Mouse (Mus musculus) CH12F3 (cell line): ENCODE results near the gene Ccm2.

Experiments
- in situ Hi-C: fragments of 300-500 bp; cut with MboI; formaldehyde crosslinking; loops from 2 replicates; pipeline ENCODE4 v1.14.3; 2020; ENCODE audit warnings: low sequenced_read_pairs

The Ccm2 gene

DNA sequence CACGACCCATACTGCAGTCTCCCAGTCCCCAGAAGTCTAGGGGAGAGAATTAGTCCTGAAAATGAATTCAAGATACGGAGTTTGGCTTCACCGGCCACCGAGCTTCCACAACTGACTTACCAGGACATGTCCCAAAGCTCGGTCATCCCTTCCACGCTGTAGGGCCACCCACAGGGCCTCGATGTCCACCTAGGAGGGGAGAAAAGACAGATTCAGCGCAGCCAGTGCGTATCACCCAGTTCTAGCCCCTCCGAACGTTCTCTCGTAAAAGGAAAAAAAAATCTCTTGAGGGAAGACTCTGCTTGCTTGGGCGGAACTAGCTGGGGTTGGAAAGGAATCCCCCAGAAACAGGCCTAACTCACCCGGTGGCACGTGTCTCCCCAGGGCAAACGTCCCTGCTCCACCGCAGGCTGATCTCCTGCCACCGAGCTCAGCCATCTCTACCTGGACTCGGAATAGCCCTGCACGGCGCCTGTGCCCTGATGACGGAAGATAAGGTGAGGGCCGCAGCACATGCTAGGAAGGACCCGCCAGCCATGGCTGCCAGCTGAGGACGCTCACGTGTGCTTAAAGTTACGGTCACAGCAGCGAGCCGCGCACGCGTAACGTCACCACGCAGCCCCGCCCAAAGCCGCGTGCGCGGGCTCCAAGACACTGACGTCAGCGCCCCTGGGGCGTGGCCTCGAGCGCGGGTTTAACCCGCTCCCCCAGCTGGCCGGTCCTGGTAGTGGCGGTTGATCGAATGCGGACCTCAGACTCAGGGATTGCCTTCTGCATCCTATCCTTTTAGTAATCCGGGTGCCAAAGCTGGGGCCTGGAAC lies 18.3 kb upstream of the Ccm2 start:
- in situ Hi-C loops: no loop called here

DNA sequence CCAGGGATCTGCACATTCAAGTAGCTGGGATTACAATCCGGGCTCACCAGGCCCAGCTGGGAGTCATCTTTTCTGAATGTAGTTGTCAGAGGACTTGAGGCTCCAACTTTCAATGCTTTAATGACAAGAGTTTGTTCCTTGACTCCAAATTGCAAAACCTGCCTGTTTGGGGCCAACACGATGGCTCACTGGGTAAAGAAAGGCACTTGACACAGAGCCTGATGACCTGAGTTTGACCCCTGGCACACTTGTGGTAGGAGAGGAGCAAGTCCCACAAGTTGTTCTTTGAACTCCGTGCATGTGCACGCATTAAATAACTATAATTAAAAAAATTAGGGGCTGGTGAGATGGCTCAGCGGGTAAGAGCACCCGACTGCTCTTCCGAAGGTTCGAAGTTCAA lies 16.7 kb upstream of the Ccm2 start:
- in situ Hi-C loops: no loop called here

DNA sequence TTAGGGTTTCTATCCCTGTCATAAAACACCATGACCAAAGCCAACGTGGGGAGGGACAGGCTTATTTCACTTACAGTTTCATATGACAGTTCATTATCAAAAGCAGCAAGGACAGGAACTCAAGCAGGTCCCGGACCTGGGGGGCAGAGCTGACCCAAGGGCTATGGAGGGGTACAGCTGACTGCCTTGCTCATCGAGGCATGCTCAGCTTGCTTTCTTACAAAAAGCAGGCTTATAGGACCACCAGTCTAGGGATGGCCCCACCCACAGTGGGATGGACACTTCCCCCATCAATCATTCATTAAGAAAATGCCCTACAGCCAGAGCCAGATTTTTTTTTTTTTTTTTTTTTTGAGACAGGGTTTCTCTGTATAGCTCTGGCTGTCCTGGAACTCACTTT lies 15.9 kb upstream of the Ccm2 start:
- in situ Hi-C loops: no loop called here

DNA sequence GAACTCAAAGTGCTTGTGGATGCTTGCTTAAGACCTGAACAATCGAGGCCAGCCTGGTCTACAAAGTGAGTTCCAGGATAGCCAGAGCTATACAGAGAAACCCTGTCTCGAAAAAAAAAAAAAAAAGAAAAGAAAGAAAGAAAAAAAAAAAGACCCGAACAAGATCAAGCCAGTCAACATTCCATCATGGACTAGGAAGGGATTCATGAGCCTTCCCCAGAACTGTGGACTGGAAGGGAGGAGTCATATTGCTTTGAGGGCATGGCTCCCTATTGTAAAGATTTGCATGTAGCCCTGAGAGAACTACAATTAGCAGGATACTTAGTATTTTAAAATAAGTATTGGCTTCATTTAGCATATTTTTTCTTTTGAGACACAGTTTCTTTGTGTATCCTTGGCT lies 2.0 kb upstream of the Ccm2 start:
- in situ Hi-C loops: no loop called here

DNA sequence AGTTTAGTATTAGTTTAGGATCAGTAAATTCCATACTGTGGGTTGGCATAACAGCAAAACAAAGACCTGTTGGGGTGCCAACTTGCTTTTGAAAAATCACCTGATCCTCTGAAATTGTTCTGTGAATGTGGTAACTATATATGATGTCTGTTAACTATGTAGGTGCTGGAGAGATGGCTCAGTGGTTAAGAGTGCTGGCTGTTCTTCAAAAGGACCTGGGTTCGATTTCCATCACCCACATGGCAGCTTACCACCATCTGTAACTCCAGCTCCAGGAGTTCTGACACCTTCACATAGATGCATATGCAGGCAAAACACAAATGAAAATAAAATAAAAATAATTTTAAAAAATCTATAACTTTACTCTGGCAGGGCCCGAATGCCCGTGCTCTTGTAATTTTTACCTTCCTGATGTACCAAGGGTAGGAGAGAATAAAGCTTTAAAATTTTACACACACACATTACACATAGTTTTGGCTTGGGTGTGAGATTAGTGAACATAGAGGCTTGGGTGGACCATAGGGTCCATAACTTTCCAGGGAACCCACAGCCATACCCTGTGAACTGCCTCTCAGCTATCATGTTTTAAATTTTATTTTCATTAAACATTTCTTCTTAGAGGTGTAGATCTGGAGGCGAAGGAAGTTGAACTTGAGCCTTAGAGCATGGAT lies 1.4 kb upstream of the Ccm2 start:
- in situ Hi-C loops: no loop called here

DNA sequence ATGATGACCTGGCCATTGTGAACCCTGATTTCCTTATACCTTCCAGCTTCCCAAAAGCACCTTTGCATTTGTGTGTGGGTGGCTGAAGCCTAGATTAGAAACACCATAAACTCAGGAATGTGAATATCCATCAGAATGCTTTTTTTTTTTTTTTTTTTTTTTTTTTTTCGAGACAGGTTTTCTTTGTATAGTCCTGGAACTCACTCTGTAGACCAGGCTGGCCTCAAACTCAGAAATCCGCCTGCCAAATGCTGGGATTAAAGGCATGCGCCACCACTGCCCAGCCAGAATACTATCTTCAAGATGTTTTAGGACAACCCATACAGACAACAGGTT lies 862 bp upstream of the Ccm2 start:
- in situ Hi-C loops: no loop called here

DNA sequence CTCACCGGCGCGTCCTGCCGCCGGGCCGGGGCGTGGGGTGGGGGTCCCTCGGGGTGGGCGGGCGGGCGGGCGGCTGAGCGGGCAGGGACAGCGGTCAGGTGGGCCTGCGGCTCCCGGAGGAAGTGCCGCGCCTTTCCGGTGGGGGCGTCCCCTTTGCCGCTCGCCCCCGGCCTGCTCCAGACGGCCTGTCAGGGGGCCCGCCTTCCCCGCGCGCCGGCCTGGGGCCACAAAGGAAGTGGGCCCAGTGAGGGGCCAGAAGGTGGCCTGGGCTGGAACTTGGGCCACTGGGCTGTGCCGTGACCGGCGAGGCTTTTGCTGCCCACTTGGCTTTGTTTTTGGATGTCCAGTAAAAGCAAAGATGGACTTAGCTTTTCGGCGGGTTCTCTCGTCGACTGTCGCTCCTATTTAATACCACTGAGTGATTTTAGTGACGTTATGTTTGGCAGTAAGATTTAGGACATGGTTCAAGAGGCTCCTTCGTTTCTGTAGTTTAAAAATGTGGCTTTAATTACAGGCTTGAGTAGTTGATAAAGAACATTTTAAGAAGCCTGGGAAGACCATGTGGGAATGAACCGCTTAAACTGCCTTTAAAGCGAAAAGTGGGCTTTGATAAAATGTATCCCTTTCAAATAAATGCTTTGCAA lies 472 bp downstream of the Ccm2 start:
- in situ Hi-C loops: no loop called here

DNA sequence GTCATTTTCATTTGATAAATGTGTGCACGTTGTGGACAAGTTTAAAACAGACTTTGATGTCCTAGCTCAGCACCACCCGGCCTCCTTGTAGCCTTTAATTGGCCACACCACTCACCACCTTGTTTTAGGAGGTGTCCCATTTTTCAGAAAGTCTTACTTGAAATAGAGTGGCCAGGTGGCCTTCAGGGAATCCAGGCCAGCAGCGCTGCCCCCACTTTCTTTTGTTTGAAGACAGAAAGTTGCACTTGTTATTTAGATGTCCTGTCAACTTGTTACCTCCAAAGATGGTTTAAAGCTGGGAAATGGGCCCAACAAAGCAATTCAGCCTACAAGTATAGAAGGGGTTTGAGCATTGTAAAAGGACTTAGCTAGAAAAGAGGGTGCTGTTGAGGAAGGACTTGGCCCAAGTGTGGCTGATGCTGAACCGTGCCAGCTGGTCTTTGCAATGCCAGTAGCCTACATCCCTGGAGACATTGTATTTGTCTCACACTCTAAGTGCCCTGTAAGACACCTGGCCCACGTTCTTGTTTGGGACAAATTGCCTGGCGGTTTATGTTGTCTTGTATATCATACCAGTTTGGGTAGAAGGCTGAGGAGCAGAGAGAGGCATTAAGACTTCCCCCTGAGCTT lies 1.1 kb downstream of the Ccm2 start:
- in situ Hi-C loops: no loop called here

DNA sequence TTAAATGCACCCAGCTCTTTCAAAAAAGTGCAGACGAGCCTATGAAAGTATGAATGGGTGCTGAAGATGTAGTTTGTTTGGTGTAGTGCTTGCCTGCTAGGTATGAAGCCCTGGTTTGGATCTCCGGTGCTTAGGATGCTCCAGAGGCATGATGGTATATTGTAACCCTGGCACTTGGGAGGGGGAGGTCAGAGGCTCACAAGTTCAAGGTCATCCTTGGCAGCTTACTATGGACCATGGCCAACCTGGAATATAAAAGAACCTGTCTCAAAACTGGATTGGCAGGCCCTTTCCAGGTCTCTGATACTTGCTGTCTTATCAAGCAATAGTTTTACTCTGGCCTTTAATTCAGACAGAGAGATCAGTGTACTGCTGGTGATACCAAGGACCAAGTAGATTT lies 3.1 kb downstream of the Ccm2 start:
- in situ Hi-C loops: no loop called here

DNA sequence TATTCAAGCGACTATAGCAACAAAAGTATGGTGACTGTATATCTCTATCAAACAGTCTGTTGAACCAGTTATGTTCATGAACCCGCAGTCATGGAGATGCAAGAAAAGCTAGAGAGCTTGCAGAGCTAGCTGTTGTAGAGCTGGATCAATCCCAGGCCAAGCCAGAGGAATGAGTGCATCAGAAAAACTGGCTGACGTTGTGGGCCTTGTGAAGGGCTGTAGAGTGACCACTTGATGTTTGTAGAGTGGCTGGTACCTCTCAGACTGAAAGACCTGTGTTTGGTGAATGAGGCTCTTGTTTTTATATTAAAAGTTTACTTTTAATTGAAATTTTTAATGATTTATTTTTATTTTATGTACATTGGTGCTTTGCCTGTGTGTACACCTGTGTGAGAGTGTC lies 3.5 kb downstream of the Ccm2 start:
- in situ Hi-C loops: no loop called here

DNA sequence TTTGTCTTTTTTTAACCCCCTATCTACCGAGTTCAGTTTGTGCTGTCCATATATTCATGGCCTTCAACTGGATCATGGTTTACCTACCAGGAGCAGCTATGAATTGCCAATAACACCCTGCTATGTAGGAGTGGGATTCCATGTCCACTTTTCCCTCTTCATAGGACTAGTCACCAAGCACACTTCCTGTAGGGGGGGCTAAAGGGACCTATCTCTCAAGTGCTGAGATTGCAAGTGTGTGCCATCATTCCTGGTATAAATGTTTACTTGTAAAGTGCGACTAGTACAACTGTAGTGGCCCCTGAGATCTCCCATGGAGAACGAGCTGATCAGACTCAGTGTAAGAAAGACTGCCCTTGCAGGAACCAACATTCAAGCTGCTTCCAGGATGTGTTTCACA lies 11.5 kb downstream of the Ccm2 start:
- in situ Hi-C loops: no loop called here

DNA sequence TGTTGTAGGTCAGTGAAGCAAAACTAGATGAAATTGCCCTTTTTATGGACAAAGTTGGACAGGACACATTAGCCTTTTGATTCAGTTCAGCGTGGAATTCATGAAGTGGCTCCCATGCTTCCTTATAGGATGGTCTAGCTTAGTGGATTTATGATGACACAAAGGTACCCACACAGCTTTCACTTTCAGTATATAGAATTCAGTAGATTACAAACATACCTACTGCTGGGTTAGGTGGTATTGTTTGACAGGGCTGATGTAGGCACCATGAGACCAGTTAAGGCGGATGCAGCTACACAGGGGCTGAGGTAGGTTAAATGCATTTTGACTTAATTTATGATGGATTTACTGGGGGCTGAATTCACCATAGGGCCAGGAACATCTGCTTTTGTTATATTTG lies 13.3 kb downstream of the Ccm2 start:
- in situ Hi-C loops: no loop called here

DNA sequence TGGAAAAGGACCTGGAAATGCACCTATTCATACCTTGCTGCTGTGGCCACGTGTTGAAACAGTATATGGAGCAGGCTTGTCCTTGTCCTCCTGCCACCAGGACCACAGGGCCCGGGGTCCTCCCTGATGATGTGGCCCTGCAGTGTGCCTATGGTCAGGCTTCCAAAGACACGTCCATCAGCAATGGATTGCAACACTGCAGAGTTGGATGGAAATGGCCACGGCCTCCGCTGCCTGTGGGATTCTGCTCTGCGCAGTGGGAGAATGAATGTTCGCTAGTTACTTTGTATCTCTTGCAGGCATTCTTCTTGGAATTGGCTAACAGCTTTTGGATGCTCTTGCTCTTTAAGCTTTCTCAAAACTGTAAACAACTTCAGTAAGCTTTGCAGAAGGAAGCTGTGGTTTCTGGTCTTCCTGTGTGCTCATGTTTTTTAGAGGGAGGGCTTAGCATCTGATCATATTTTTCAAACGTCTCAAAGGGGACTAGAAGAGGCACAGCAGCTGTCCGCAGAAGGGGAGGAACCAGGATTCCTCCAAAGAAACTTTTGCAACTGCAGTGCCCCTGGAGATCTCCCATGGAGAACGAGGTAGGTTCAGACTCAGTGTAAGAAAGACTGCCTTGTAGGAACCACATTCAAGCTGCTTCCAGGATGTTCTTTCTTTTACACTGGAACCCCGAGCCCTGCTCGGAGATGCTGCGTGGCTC lies 14.1 kb downstream of the Ccm2 start:
- in situ Hi-C loops: no loop called here

DNA sequence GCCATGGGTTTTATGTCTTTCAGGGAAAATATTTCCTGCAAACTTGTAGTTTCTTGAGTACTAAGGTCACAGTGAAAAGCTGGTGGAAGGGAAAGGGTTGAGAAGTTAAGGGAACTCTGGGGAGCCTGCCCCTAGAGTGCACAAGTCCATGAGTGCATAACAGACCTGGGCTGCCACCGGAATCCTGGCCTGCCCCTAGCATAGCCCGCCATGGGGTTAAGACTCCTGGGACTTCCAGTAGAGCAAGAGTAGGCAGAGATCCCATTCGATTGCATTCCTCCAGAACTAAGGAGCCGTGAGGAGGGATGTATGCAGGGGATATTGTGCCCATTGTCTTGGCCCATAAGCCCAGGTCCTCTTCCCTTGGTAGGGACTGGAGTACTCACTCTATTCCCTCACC lies 14.8 kb downstream of the Ccm2 start:
- in situ Hi-C loops: no loop called here

DNA sequence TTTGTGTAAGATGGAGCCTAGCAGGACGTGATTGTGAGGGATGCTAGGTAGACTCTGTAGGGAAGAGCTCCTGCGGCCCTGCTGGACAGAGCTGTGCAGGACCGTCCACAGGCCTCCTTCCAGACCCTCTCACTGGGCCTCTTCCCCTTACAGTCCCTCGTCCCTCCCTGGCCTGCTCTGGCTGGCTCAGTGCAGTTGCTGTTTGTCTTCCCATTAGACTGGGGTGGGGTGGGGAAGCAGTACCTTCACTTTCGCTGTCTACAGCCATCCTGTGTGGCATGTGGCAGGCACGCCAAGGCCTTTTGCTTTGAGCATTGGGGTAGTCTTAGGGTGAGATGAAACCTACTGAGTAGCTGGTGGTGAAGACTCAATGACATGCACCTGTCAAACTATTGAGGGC lies 15.7 kb downstream of the Ccm2 start:
- in situ Hi-C loops: no loop called here

DNA sequence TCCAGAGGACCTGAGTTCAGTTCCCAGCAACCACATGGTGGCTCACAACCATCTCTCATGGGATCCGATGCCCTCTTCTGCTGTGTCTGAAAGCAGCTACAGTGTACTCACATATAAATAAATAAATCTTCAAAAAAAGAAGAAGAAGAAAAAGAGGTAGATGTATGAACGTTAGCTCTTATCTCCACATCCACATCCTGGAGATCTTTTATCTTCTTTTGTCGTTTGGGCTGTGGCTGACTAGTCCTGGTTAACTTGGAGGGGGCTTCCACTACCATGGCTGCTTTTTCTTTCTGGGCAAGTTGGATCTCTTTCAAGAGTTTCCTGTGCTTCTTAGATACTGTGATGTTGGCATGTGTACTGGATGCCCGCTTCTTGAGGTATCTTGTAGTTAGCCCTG lies 16.5 kb downstream of the Ccm2 start:
- in situ Hi-C loops: no loop called here

DNA sequence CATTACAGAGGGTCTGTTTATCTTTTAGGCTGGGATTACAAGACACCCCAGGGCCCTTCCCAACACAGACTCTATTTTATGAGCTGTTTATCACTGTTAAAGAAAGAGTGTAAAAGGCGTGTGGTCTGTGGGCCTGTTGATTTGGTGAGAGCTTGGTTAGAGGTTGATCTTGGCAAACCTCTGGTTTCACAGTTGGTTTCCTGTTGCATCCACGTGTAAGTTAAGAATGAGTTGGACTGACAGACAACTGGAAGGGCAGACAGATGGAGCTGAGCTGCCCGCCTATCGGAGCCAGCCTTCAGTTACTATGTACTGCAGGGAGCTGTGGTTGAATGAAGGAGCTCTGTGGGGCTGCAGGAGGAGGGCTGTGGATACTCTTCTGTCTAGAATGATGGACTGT lies 19.8 kb downstream of the Ccm2 start:
- in situ Hi-C loops: no loop called here

DNA sequence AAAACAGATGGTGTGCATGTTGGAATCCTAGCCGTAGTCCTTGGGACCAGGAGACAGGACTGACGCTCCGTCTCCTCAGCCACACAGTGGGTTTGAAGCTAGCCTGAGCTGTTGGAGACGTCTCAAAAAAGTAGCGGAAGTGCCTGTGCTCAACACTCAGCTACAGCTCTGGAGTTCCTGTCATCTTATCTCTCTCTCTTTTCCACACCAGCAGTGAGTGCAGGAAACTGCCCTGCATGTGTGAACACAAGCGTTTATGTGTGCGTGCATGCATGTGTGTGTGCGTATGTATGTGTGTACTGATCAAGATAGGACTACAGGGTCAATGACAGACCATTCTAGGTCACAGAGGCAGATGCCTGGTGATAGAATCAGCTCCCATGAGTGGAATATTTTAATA lies 21.3 kb downstream of the Ccm2 start:
- in situ Hi-C loops: no loop called here

DNA sequence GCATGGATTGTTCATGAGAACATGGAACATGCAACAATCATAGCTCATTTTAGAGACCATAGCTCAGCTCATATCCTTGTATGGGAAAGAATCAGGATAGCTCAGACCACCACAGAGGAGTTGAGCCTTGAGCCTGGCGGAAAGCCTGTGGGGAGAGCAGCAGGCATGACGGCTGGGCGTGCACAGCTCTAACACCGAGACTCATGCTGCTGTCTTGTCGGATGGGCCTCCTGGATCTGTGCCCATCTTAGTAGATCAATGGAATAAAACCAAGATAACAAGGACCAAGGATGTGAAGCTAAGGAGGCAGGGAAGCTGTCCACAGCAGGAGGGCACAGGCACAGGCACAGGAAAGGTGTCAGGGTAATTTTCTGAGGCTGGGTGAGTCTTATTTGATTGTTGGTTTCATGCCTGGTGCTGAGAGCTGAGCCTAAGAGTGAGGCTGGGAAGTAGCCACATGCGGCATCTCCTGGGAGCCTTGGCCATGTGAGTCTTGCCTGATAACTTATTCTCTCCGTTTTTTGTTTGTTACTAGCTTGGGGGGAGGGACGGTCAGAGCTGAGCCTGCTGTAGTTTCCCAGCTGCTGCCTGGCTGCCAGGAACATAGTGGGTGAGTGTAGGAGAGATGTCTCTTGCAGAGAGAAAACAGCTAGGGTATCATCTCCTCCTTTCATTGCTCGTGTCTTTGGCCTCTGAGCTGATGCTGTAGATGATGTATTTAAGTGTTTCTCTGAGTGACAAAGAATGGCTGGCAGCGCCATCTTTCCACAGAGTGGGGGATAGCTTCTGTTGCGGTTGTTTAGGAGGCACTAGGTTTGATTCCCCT lies 22.1 kb downstream of the Ccm2 start:
- in situ Hi-C loops: no loop called here

DNA sequence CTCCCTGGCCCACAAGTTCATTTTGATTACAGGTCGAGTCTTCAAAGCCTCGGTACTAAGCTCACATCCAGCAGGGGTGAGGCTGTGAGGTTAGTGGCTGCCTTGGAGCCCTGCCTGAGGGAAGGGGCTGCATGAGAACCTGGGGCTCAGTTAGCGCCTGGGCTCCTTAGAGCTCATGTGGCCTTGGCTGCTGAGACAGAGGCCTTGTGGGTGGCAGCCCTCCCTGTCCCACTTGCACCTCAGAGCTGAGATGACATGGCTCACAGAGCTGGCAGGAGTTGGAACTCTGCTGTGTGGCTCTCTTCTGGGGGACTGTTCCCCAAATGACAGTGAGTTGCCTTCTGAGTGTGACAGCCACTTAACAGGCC lies 22.7 kb downstream of the Ccm2 start:
- in situ Hi-C loops: no loop called here

DNA sequence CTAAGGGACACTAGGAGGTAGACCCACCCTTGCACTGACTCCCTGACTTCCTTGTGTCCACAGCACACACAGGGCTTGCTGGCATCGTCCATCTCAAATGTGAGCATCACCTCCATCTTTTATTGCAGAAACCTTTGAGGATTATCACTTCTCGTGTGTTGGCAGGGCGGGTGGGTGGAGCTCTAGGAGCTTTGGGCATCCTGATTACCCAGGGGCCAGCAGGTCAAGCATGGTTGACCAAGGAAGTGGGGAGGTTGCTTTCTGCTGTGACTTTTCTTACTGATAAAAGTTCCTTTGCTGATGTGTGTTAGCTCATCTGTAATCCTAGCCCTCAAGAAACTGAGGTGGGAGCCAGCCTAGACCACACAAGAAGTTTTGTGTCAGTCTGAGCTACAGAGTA lies 29.5 kb downstream of the Ccm2 start:
- in situ Hi-C loops: no loop called here
